Mouse (Mus musculus): Measurements from ENCODE around the gene Tmem136.

Gene Tmem136

DNA sequence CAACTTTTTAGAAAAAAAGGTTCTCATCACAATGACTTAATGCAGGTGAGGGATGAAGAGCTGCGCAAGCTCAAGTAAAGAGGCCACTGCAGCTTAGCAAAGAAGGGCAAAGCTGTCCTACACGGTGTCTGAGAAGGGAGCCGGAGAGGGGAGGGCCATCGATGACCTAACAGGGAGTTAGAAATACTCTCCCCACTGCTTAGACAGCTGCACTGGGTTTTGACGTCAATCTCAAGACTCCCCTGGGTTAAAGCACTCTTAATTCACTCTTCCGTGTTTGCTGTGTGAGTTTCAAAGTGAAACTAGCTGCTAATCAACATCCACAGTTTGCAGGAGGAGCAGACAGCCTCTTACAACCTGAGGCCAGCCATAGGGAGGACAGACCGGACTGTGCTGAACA is 40.2 kb downstream of the Tmem136 start:
- no peak for DNase-seq (ENCODE audit: low spot score in 2 of 2)

DNA sequence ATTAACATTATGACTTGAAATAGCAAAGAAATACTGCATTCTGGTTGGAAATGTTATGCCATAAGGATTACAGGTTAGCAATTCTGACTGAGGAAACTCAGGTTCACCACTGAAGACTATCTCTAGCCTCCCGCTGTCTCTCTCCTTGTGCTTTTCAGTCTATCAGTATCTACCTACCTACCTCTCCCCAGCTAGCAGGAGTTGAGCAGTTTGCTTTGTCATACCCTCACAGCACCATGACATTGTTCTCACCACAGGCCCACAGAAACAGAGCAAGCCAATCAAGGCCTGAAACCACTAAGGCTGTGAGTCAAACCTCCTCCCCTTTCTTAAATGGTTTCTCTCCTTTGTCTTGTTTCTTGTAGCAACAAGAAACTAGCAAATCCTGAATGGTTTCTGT is 41.8 kb downstream of the Tmem136 start:
- DNase-seq (ENCODE audit: low spot score in 2 of 2) = no peak

DNA sequence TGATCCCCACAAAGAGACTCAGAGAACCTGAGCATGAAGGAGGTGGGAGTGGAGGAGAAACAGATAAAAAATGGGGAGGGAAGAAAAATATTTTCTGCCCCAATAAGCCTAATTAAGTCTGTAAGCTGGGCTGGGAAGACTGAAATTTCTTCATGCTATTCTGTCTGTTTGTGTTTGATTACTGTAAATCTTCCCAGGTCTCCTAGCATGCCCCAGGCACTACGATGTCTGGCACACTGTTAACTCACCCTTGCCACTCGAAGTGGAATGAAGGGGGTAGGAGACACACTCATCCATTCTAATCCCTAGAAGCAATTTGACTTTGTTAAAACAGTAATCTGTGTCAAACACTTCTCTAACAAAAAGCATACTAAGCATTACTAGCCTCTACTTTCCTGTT is 44.6 kb downstream of the Tmem136 start:
- no peak for DNase-seq (ENCODE audit: low spot score in 2 of 2)

DNA sequence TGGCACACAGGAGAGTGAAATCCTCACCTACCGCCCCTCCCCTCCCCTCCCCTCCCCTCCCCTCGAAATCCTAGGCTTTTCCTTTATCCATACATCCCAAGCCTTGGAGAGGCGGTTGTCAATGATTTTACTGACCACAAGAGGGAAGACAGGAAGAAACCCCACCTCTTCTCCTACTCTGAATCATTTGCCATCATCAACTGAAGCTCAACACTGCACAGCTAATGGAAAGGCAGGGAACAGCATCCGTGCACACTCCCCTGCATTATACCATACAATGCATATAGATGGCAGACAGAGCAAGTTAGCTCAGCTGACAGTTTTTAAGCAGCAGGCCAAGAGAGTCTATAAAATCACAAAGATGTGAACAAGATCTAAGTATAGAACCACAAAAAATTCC is 45.2 kb downstream of the Tmem136 start:
- DNase-seq (ENCODE audit: low spot score in 2 of 2) = no peak

DNA sequence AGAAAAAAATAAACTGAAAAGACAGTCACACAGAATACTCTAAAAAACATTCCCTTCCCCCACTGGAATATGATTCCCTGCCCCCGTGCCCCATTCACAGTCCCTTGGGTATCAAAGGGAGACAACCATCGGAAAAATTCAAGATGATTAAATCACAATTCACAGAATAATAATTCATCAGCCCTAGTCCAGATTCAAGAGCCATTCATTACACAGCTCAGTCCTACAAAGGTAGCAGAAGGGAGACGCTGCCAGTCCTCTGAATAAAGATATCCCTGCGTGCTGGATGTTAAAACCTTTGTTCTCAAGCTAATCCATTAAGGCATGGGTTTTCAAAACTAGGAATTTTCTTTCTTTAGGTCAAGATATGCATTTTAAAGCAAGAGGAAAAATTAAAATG is 45.8 kb downstream of the Tmem136 start:
- no peak for DNase-seq (ENCODE audit: low spot score in 2 of 2)

DNA sequence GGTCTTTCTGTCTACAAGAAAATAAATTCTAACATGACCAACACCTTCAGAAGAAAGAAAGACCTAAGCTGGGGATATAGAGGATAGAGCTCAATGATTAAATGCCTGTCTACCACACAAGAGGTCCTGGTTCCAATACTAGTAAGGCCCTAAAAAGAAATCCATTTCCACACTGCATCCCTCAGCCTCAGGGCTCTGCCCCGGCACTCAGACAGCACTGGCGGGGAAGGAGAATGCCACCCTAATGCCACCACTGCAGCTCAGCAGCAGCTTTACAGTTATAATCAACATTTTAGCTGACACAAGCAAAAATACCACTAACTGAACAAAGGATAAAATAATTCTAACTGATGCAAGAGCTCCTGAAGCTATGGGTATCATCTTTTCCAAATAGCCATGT is 46.2 kb downstream of the Tmem136 start:
- DNase-seq (ENCODE audit: low spot score in 2 of 2) = no peak

DNA sequence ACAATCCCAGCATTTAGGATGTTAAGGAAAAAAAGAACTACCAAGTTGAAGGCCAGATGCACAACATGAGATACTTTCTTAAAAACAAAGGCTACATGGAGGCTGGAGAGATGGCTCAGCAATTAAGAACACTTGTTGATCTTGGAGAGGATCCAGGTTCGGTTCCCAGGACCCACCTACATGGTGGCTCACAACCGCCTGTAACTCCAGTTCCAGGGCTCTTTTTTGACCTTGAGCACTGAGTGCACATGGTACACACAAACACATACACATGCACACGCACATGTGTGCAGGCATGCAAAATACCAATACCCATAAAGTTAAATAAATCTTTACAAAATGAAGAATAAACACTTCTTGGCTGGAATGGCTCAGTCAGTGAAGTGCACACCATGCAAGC is 48.5 kb downstream of the Tmem136 start:
- no peak for DNase-seq (ENCODE audit: low spot score in 2 of 2)

DNA sequence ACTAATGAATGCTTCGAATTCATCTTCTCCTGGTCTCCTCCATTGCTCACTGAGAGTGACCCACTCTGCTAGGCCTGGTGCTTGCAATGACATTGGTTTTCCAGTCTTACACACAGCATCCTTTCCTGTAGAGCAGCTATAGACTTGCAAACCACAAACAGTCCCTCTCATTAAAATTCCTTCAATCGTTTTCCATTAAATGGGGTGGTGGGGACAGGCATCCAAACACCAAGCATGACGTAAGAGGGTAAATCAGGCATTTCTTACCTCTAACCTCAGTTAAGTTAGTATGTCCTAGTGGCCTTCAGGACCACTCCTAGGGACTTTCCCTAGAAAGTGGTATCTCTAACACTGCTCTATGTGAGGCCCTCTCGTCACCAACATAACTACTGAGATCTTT is 51.1 kb downstream of the Tmem136 start:
- no peak for DNase-seq (ENCODE audit: low spot score in 2 of 2)

DNA sequence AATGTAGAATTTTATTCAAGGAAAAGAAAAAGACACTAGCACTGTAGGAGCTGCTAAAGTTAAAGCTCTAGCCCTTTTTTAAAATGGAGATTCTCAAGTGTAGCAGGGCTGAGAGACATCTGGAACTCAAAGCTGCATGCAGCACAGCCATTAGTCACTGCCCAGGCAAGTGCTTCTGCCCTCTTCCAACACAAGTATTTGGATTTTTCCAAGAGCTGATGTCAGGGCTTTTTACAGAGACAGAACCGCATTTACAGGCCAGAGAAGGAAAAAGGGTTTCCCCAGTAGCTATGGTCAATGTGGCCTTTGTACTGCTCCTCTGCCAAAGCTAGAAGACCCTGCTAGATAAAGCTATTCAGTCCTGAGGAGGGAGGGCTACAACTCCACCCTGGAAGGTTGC is 54.8 kb downstream of the Tmem136 start:
- DNase-seq (ENCODE audit: low spot score in 2 of 2) = no peak

Measured in thymus, postnatal 10 days (tissue).